Mouse (Mus musculus): ENCODE data around the gene Mycbp2. TPM values are rescaled to one million over a fixed set of nuclear protein-coding genes. Genes with fewer than 3 reads are reported as not detected.

Gene Mycbp2
- polyA plus RNA-seq, 1 experiment from 2014 or later = 10.1 TPM

GRCm38 (mm10) chr14:103069864-103070611 lies 276.6 kb downstream of the Mycbp2 start, which contains the start of gene Cln5:
Gene Cln5, plus strand, starts transcription at chr14:103070216.
- H3K4me2 ChIP-seq = peak within 1 kb of the TSS; percentile 92
- WGBS = under 1% methylated on average over 65 of the region's 65 CpGs

GRCm38 (mm10) chr14:103069465-103069863 lies 277.1 kb downstream of the Mycbp2 start:
- peak overlapping the region; percentile 93 for H3K27ac ChIP-seq
- 14% methylated on average over 12 of the region's 12 CpGs for WGBS
- H3K27me3 ChIP-seq = no peaks in the 10 kb centered on the region
- no peak for ATAC-seq (replicated peaks; ENCODE audit: insufficient number of reproducible peaks, insufficient read depth, low FRiP score, low read depth)
- peak overlapping the region; percentile 83 for H3K4me3 ChIP-seq
- peak overlapping the region; percentile 92 for H3K4me2 ChIP-seq
- peak overlapping the region; percentile 74; the same call in 1 of the 2 replicates for H3K9ac ChIP-seq
- peaks cover 15% of the 10 kb centered on the region; the same call in 1 of the 2 replicates for H3K36me3 ChIP-seq
- no peaks in the 10 kb centered on the region for H3K9me3 ChIP-seq (replicated peaks)
- H3K4me1 ChIP-seq (replicated peaks) = peaks cover 15% of the 10 kb centered on the region

More at GRCm38 (mm10) chr14:103069864-103070611, 276.6 kb downstream of the Mycbp2 start, which contains the start of gene Cln5:
- peak; percentile 99 for ATAC-seq (replicated peaks; ENCODE audit: insufficient number of reproducible peaks, insufficient read depth, low FRiP score, low read depth)
- Histone ChIP-seq H3K27ac (peak within 1 kb of the TSS; percentile 93), H3K36me3 (peaks cover 19% of the 10 kb centered on the region; the same call in 1 of the 2 replicates), H3K4me3 (peak within 1 kb of the TSS; percentile 83), H3K9me3 (replicated peaks) (no peaks in the 10 kb centered on the region), H3K4me1 (replicated peaks) (peaks cover 15% of the 10 kb centered on the region), H3K9ac (peak within 1 kb of the TSS; percentile 74), H3K27me3 (no peaks in the 10 kb centered on the region)

- peaks cover 10% of the 10 kb centered on the region for H3K4me1 ChIP-seq (replicated peaks)
- no peak overlapping the region for H3K4me3 ChIP-seq
- WGBS = 14% methylated on average over 10 of the region's 10 CpGs
- H3K9me3 ChIP-seq (replicated peaks) = no peaks in the 10 kb centered on the region
- peak overlapping the region; percentile 49; the same call in 1 of the 2 replicates for H3K4me2 ChIP-seq
- H3K36me3 ChIP-seq = no peaks in the 10 kb centered on the region
- no peak overlapping the region for H3K9ac ChIP-seq
- no peak overlapping the region for H3K27ac ChIP-seq
- H3K27me3 ChIP-seq = no peaks in the 10 kb centered on the region
- no peak for ATAC-seq (replicated peaks; ENCODE audit: insufficient number of reproducible peaks, insufficient read depth, low FRiP score, low read depth)
Measured at GRCm38 (mm10) chr14:103065294-103066167, 281.1 kb downstream of the Mycbp2 start.

Other genes with a start within 250 kb of the Mycbp2 start
- 18.8 and 20.0 TPM in 2 replicates for gene Fbxl3, start 247.2 kb downstream of the Mycbp2 start, polyA plus RNA-seq (2015; fragmentation: Nextera tagmentation; extraction: Ambion mirVana)
- 0.29 and 0.34 TPM in 2 replicates for gene Scel, start 166.5 kb upstream of the Mycbp2 start, polyA plus RNA-seq (2015; fragmentation: Nextera tagmentation; extraction: Ambion mirVana)